Mouse (Mus musculus): Measurements from ENCODE around the gene Mpp3.

DNA sequence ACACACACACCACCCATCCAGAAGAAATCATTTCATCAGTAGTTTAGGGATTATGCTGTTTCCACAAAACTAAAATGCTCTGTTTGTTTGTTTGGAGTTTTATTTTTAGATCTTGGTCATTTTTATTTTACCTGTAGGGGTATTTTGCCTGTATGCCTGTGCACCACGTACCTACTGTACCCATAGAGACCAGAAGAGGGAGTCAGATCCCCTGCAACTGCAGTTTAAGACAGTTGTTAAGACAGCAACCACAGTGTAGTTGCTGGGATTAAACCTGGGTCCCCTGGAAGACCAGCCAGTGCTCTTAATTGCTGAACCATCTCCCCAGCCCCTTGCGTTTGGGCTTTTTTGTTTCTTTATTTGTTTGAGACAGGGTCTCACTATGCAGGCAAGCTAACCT, 40.7 kb upstream of the Mpp3 start:
- TF ChIP-seq CTCF (IDR thresholded peaks at IDR 0.05; ENCODE audit: extremely low read depth, insufficient read length, insufficient replicate concordance, low read depth, low read length) (no peak), POLR2A (IDR thresholded peaks at IDR 0.05; ENCODE audit: low read depth, low read length) (no peak)
